Comparison of ENCODE assay signal across 23 mouse cellular contexts in the genomic region with DNA sequence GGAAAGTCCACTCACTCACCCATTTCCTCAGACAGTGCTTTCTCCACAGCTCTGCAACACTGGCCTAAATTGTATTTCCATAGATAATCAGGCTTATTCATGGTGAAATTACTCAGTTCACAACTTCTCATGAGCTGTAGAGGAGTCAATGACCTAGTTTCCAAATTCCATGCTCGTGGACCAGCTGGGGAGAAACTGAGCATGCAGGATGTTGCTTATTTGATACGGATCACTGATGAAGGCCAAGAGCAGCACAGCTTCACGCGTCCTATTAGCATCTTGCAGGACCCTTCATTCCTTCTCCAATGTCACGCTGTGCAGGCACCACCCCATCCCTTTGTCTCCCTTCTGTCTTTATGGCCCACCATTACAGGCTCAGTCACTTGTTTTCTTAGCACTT.
DNase-seq lines count a peak whose midpoint lies in the region; ATAC-seq and TF ChIP-seq lines count a peak whose summit lies in the region.
"Had no signal": no experiment of that assay in that cellular context is flagged by ENCODE, and none has a peak within 500 bp of the region (broad histone marks: within the 10 kb centered on the region; RNA-seq: fewer than 3 reads in every experiment).

No protein-coding gene starts in this region.

- no peaks in the 10 kb centered on the region for H3K9me3 ChIP-seq in kidney, embryonic 14.5 days (ENCODE audit: control insufficient read depth, low read length)
- H3K9me3 ChIP-seq in ES-E14 (ENCODE audit: control insufficient read depth, insufficient read depth, low read depth, low read length): no peaks in the 10 kb centered on the region
- no peaks in the 10 kb centered on the region for H3K9me3 ChIP-seq in hindbrain, embryonic 16.5 days (ENCODE audit: control insufficient read depth, low read length)
- H3K9me3 ChIP-seq: embryonic facial prominence, embryonic 12.5 days; midbrain, embryonic 13.5 days had no signal

- no peaks in the 10 kb centered on the region for H3K27me3 ChIP-seq in kidney, embryonic 14.5 days (ENCODE audit: control insufficient read depth, insufficient read depth, low read length)
- H3K27me3 ChIP-seq in kidney, adult 2 months (replicated peaks; ENCODE audit: control insufficient read depth, insufficient read depth, low read length): no peaks in the 10 kb centered on the region
- no peaks in the 10 kb centered on the region for H3K27me3 ChIP-seq in hindbrain, embryonic 16.5 days (replicated peaks; ENCODE audit: control insufficient read depth, insufficient read depth, low read length)
- H3K27me3 ChIP-seq: embryonic facial prominence, embryonic 12.5 days; midbrain, embryonic 13.5 days had no signal

- no peak overlapping the region for H3K9ac ChIP-seq in kidney, embryonic 14.5 days (ENCODE audit: low read depth, low read length)
- no peak overlapping the region for H3K9ac ChIP-seq in ES-E14 (ENCODE audit: insufficient read depth, low read depth, low read length, poor library complexity, severe bottlenecking)
- no peak overlapping the region for H3K9ac ChIP-seq in hindbrain, embryonic 16.5 days (ENCODE audit: low read depth, low read length)
- H3K9ac ChIP-seq: embryonic facial prominence, embryonic 12.5 days; midbrain, embryonic 13.5 days had no signal

- no peak overlapping the region for H3K4me2 ChIP-seq in kidney, embryonic 14.5 days (replicated peaks; ENCODE audit: low read depth, low read length)
- no peak overlapping the region for H3K4me2 ChIP-seq in hindbrain, embryonic 16.5 days (ENCODE audit: low read length)
- H3K4me2 ChIP-seq: embryonic facial prominence, embryonic 12.5 days; heart, embryonic 11.5 days; liver, embryonic 11.5 days; midbrain, embryonic 13.5 days had no signal

- WGBS in kidney, embryonic 14.5 days: 9% methylated on average over 5 of the region's 5 CpGs
- WGBS in kidney, adult 2 months: 22% methylated on average over 5 of the region's 5 CpGs
- WGBS in hindbrain, embryonic 16.5 days: 9% methylated on average over 5 of the region's 5 CpGs

- H3K4me3 ChIP-seq in kidney, embryonic 14.5 days (ENCODE audit: low read length): no peak overlapping the region
- no peak overlapping the region for H3K4me3 ChIP-seq in kidney, adult 2 months (ENCODE audit: insufficient read depth, low read depth, low read length)
- H3K4me3 ChIP-seq in ES-E14 (ENCODE audit: insufficient read depth in 1 of 2, low read depth in 1 of 2, low read length in 2 of 2, poor library complexity in 1 of 2, severe bottlenecking in 1 of 2): no peak overlapping the region
- no peak overlapping the region for H3K4me3 ChIP-seq in hindbrain, embryonic 16.5 days (ENCODE audit: low read length)
- H3K4me3 ChIP-seq: embryonic facial prominence, embryonic 12.5 days; midbrain, embryonic 13.5 days; myocyte had no signal

- TF ChIP-seq POLR2A in kidney, adult 2 months (IDR thresholded peaks at IDR 0.05; ENCODE audit: low read depth, low read length): no peak

- in situ Hi-C loops in ES-E14 (cut with MboI; ENCODE audit: low sequenced_read_pairs in 2 of 2, unreplicated experiment in 2 of 2): no loop called here

- intact Hi-C loops in left cerebral cortex, postnatal 4 days (cut with DNase I): no loop called here

- H3K4me1 ChIP-seq in kidney, embryonic 14.5 days (ENCODE audit: control insufficient read depth, insufficient read depth, low read length): no peaks in the 10 kb centered on the region
- no peaks in the 10 kb centered on the region for H3K4me1 ChIP-seq in kidney, adult 2 months (ENCODE audit: control insufficient read depth, insufficient read depth, low read length)
- H3K4me1 ChIP-seq in ES-E14 (ENCODE audit: control insufficient read depth in 2 of 2, insufficient read depth in 2 of 2, low read length in 2 of 2, poor library complexity in 1 of 2): no peaks in the 10 kb centered on the region
- no peaks in the 10 kb centered on the region for H3K4me1 ChIP-seq in hindbrain, embryonic 16.5 days (ENCODE audit: control insufficient read depth, insufficient read depth, low read depth, low read length)
- H3K4me1 ChIP-seq: embryonic facial prominence, embryonic 12.5 days had no signal

- peak; percentile 69; the same call in 1 of the 2 replicates for ATAC-seq in kidney, embryonic 14.5 days (ENCODE audit: low FRiP score, low TSS enrichment)
- ATAC-seq in hindbrain, embryonic 16.5 days: peak; percentile 30; the same call in 1 of the 2 replicates
- ATAC-seq: inflammation-experienced regulatory T-cells, adult 6 months; midbrain, embryonic 13.5 days had no signal

- H3K36me3 ChIP-seq in kidney, embryonic 14.5 days (ENCODE audit: control insufficient read depth, insufficient read depth, low read length): no peaks in the 10 kb centered on the region
- no peaks in the 10 kb centered on the region for H3K36me3 ChIP-seq in kidney, adult 2 months (ENCODE audit: control insufficient read depth, insufficient read depth, low read length)
- no peaks in the 10 kb centered on the region for H3K36me3 ChIP-seq in ES-E14 (ENCODE audit: control insufficient read depth, insufficient read depth, low read length, poor library complexity, severe bottlenecking)
- no peaks in the 10 kb centered on the region for H3K36me3 ChIP-seq in hindbrain, embryonic 16.5 days (ENCODE audit: control insufficient read depth, insufficient read depth, low read length)
- H3K36me3 ChIP-seq: embryonic facial prominence, embryonic 12.5 days; midbrain, embryonic 13.5 days had no signal

- no peak overlapping the region for H3K27ac ChIP-seq in kidney, embryonic 14.5 days (ENCODE audit: low read depth, low read length)
- no peak overlapping the region for H3K27ac ChIP-seq in kidney, adult 2 months (ENCODE audit: insufficient read depth, low read depth, low read length)
- H3K27ac ChIP-seq in ES-E14 (ENCODE audit: insufficient read depth, low read depth, low read length, poor library complexity, severe bottlenecking): no peak overlapping the region
- H3K27ac ChIP-seq in hindbrain, embryonic 16.5 days (ENCODE audit: low read depth, low read length): no peak overlapping the region
- H3K27ac ChIP-seq: embryonic facial prominence, embryonic 12.5 days; midbrain, embryonic 13.5 days had no signal

- no peak for TF ChIP-seq CTCF in kidney, adult 2 months (conservative IDR thresholded peaks at IDR 0.05; ENCODE audit: insufficient read depth, insufficient read length, low read depth, low read length)

- no peak for DNase-seq in kidney, adult 2 months
- peak; percentile 8 for DNase-seq in ES-E14 (ENCODE audit: low read depth, low spot score)
- peak; percentile 43 for DNase-seq in brain, adult 2 months (ENCODE audit: low read depth, low spot score)
- DNase-seq in left cerebral cortex, adult 11 months (ENCODE audit: low spot score): no peak
- DNase-seq in left cerebral cortex, postnatal 4 days: no peak
- no peak for DNase-seq in urinary bladder, adult 2 months (ENCODE audit: low spot score)
- DNase-seq: adrenal gland, adult 2 months; B cell, adult 2 months; cerebellum, adult 11 months; cerebellum, postnatal 14 days; gastrocnemius, postnatal 36 days; kidney, postnatal 25 days; lung, adult 2 months; lung, postnatal 4 days; thymus, postnatal 25 days had no signal

TF ChIP-seq in ES-E14, 5 proteins besides CTCF, POLR2A, EP300 and RAD21:
- TF ChIP-seq ZNF384 (IDR thresholded peaks at IDR 0.05; ENCODE audit: low read depth, low read length): no peak
- TF ChIP-seq MAFK (IDR thresholded peaks at IDR 0.05; ENCODE audit: insufficient read depth, low read depth, low read length): no peak
- no peak for TF ChIP-seq HCFC1 (IDR thresholded peaks at IDR 0.05; ENCODE audit: borderline replicate concordance, insufficient read depth, low read length)

Comparison
In these comparisons a context has a peak if more than half of its experiments do, and no peak if none do; other contexts are left out.
1. DNase-seq: peak in ES-E14 (single experiment) and brain, adult 2 months (single experiment); none in kidney, adult 2 months (single experiment), left cerebral cortex, adult 11 months (single experiment), left cerebral cortex, postnatal 4 days (single experiment) and urinary bladder, adult 2 months (single experiment).